Mouse (Mus musculus): Measurements from ENCODE around the gene Nup133. TPM values are rescaled to one million over a fixed set of nuclear protein-coding genes. Genes with fewer than 3 reads are reported as not detected.

Gene Nup133
- polyA plus RNA-seq, 1 experiment from 2014 or later: 42.1 TPM

- H3K4me1 ChIP-seq: peaks cover 14% of the 10 kb centered on the region
- H3K4me3 ChIP-seq: no peak overlapping the region
- H3K27ac ChIP-seq: no peak overlapping the region
- peaks cover 17% of the 10 kb centered on the region for H3K27me3 ChIP-seq
- no peaks in the 10 kb centered on the region for H3K36me3 ChIP-seq
- ATAC-seq (ENCODE audit: low FRiP score): no peak
- no peak overlapping the region for H3K9ac ChIP-seq
- H3K4me2 ChIP-seq (replicated peaks): no peak overlapping the region
- H3K9me3 ChIP-seq (replicated peaks): no peaks in the 10 kb centered on the region
- WGBS: 57% methylated on average over 4 of the region's 4 CpGs
These were observed 68.2 kb downstream of the Nup133 start for GRCm38 (mm10) chr8:123880821-123881350.

DNA sequence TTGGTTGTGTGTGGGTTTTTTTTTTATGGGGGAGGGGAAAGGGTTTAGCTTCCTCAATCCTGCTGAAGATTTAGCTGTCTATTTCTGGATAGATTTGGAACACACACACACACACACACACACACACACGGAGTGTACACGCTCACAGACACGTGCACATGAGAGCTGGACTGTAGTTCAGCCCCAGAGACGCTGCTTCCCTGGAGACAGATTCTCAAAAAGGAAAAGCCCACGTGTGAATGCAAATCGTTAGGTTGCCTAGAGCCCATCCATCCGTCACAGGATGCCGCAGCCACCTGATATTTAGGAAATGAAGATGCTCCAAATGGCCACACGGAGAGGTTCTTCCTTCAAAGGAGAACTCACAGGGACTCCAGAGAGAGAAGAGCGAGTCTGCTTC lies 68.8 kb downstream of the Nup133 start:
- Histone ChIP-seq H3K9ac (no peak overlapping the region), H3K27me3 (peaks cover 11% of the 10 kb centered on the region), H3K27ac (no peak overlapping the region), H3K9me3 (replicated peaks) (no peaks in the 10 kb centered on the region), H3K4me2 (replicated peaks) (no peak overlapping the region), H3K4me1 (peaks cover 14% of the 10 kb centered on the region), H3K36me3 (no peaks in the 10 kb centered on the region), H3K4me3 (no peak overlapping the region)
- no peak for ATAC-seq (ENCODE audit: low FRiP score)
- WGBS: 71% methylated on average over 10 of the region's 10 CpGs

- Histone ChIP-seq H3K27ac (no peak overlapping the region), H3K4me1 (peaks cover 2% of the 10 kb centered on the region; the same call in 1 of the 2 replicates)
These were observed 71.2 kb downstream of the Nup133 start for GRCm38 (mm10) chr8:123877865-123878264.

GRCm38 (mm10) chr8:123874324-123874723 lies 74.7 kb downstream of the Nup133 start:
- Histone ChIP-seq H3K9me3 (replicated peaks) (no peaks in the 10 kb centered on the region), H3K9ac (no peak overlapping the region), H3K4me1 (peaks cover 2% of the 10 kb centered on the region; the same call in 1 of the 2 replicates), H3K4me2 (replicated peaks) (no peak overlapping the region), H3K4me3 (no peak overlapping the region), H3K27ac (no peak overlapping the region), H3K27me3 (no peaks in the 10 kb centered on the region), H3K36me3 (no peaks in the 10 kb centered on the region)
- 84% methylated on average over 11 of the region's 11 CpGs for WGBS
- ATAC-seq (ENCODE audit: low FRiP score): no peak

More at GRCm38 (mm10) chr8:123877865-123878264, 71.2 kb downstream of the Nup133 start:
- WGBS: 84% methylated on average over 2 of the region's 2 CpGs
- H3K4me2 ChIP-seq (replicated peaks): no peak overlapping the region
- 0 out of 2 replicates have a peak, but pooled peaks cover 4% of the 10 kb centered on the region for H3K27me3 ChIP-seq
- no peak for ATAC-seq (ENCODE audit: low FRiP score)
- no peak overlapping the region for H3K9ac ChIP-seq
- H3K36me3 ChIP-seq: no peaks in the 10 kb centered on the region
- H3K4me3 ChIP-seq: no peak overlapping the region
- H3K9me3 ChIP-seq (replicated peaks): no peaks in the 10 kb centered on the region

GRCm38 (mm10) chr8:123873364-123873763 lies 75.7 kb downstream of the Nup133 start:
- no peaks in the 10 kb centered on the region for H3K9me3 ChIP-seq (replicated peaks)
- no peak overlapping the region for H3K4me3 ChIP-seq
- no peaks in the 10 kb centered on the region for H3K36me3 ChIP-seq
- 83% methylated on average over 6 of the region's 6 CpGs for WGBS
- H3K27ac ChIP-seq: no peak overlapping the region
- H3K4me1 ChIP-seq: peaks cover 1% of the 10 kb centered on the region; the same call in 1 of the 2 replicates
- no peak overlapping the region for H3K4me2 ChIP-seq (replicated peaks)
- no peak for ATAC-seq (ENCODE audit: low FRiP score)
- H3K27me3 ChIP-seq: no peaks in the 10 kb centered on the region
- no peak overlapping the region for H3K9ac ChIP-seq

- ATAC-seq (ENCODE audit: low FRiP score): no peak
- H3K4me1 ChIP-seq: no peaks in the 10 kb centered on the region
- H3K4me3 ChIP-seq: no peak overlapping the region
- no peak overlapping the region for H3K9ac ChIP-seq
- WGBS: 76% methylated on average over 9 of the region's 9 CpGs
- H3K9me3 ChIP-seq (replicated peaks): no peaks in the 10 kb centered on the region
- H3K4me2 ChIP-seq (replicated peaks): no peak overlapping the region
- H3K27me3 ChIP-seq: no peaks in the 10 kb centered on the region
- H3K36me3 ChIP-seq: no peaks in the 10 kb centered on the region
- H3K27ac ChIP-seq: no peak overlapping the region
These were observed 77.0 kb downstream of the Nup133 start for GRCm38 (mm10) chr8:123872048-123872447.

- no peak overlapping the region for H3K9ac ChIP-seq
- no peak overlapping the region for H3K4me3 ChIP-seq
- H3K4me1 ChIP-seq: peaks cover 6% of the 10 kb centered on the region
- peaks cover 16% of the 10 kb centered on the region for H3K27me3 ChIP-seq
- H3K9me3 ChIP-seq (replicated peaks): no peaks in the 10 kb centered on the region
- H3K4me2 ChIP-seq (replicated peaks): no peak overlapping the region
- WGBS: 31% methylated on average over 5 of the region's 5 CpGs
- no peaks in the 10 kb centered on the region for H3K36me3 ChIP-seq
- no peak for ATAC-seq (ENCODE audit: low FRiP score)
- no peak overlapping the region for H3K27ac ChIP-seq
These were observed 82.1 kb downstream of the Nup133 start for GRCm38 (mm10) chr8:123866971-123867370.

DNA sequence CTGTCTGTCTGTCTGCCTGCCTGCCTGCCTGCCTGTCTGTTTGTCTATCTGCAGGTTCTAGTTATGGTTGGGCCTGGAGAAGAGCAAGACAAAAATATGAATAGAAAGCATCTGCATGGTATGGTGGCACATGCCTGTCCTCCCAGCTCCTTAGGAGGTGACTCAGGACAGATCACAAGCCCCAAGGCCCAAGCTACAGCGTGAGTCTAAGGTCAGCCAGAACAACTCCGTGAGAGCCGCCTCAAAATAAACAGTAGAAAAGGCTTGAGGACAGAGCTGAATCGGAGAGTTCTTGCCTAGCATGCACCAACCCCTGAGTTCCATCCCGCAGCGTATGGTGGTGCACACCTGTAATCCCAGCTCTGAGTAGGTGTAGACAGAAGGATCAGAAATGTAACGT lies 83.3 kb downstream of the Nup133 start:
- H3K4me1 ChIP-seq: peaks cover 6% of the 10 kb centered on the region
- H3K4me3 ChIP-seq: no peak overlapping the region
- ATAC-seq (ENCODE audit: low FRiP score): no peak
- no peaks in the 10 kb centered on the region for H3K36me3 ChIP-seq
- H3K9ac ChIP-seq: no peak overlapping the region
- H3K4me2 ChIP-seq (replicated peaks): no peak overlapping the region
- no peaks in the 10 kb centered on the region for H3K9me3 ChIP-seq (replicated peaks)
- H3K27ac ChIP-seq: no peak overlapping the region
- H3K27me3 ChIP-seq: peaks cover 26% of the 10 kb centered on the region
- 80% methylated on average over 7 of the region's 7 CpGs for WGBS

DNA sequence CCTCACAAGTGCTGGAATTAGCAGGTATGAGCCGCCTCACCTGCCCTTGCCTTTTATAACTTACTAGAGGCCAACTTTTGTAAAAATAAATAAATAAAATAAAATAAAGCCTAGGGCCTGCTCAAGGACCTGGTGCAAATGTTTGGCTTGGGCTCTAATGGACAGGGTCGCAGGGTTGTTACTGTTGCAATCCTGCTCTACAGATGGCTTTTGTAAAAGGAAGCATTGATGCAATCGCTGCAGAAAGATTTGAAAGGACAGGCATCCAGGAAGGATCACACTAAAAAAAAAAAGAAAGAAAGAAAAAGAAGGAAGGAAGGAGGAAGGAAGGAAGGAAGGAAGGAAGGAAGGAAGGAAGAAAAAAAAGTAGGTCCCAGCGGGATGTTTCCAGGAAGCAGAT lies 88.7 kb downstream of the Nup133 start:
- WGBS: 69% methylated on average over 4 of the region's 4 CpGs
- H3K27ac ChIP-seq: no peak overlapping the region
- peak overlapping the region; percentile 88 for H3K4me3 ChIP-seq
- no peak for ATAC-seq (ENCODE audit: low FRiP score)
- no peak overlapping the region for H3K9ac ChIP-seq
- peaks cover 32% of the 10 kb centered on the region for H3K27me3 ChIP-seq
- peaks cover 15% of the 10 kb centered on the region for H3K4me1 ChIP-seq
- H3K4me2 ChIP-seq (replicated peaks): peak overlapping the region; percentile 93
- no peaks in the 10 kb centered on the region for H3K36me3 ChIP-seq
- no peaks in the 10 kb centered on the region for H3K9me3 ChIP-seq (replicated peaks)

GRCm38 (mm10) chr8:123859648-123860259 lies 89.3 kb downstream of the Nup133 start, which contains the start of gene Ccsap:
TSS of gene Ccsap (minus strand) at chr8:123860209.
- no peak; the same call in 1 of the 2 replicates for ATAC-seq (ENCODE audit: low FRiP score)
- no peaks in the 10 kb centered on the region for H3K9me3 ChIP-seq (replicated peaks)
- H3K27ac ChIP-seq: peak within 1 kb of the TSS; percentile 83
- peak within 1 kb of the TSS; percentile 88 for H3K4me3 ChIP-seq
- H3K9ac ChIP-seq: peak within 1 kb of the TSS; percentile 87
- peaks cover 32% of the 10 kb centered on the region for H3K27me3 ChIP-seq
- H3K4me1 ChIP-seq: peaks cover 15% of the 10 kb centered on the region
- no peaks in the 10 kb centered on the region for H3K36me3 ChIP-seq
- WGBS: 2% methylated on average over 46 of the region's 48 CpGs
- peak within 1 kb of the TSS; percentile 93 for H3K4me2 ChIP-seq (replicated peaks)

GRCm38 (mm10) chr8:123858941-123859647 lies 90.0 kb downstream of the Nup133 start:
- H3K27ac ChIP-seq: peak overlapping the region; percentile 83
- H3K4me1 ChIP-seq: peaks cover 14% of the 10 kb centered on the region
- H3K9me3 ChIP-seq (replicated peaks): no peaks in the 10 kb centered on the region
- ATAC-seq (ENCODE audit: low FRiP score): peak; percentile 94
- peak overlapping the region; percentile 93 for H3K4me2 ChIP-seq (replicated peaks)
- under 1% methylated on average over 76 of the region's 79 CpGs for WGBS
- peaks cover 28% of the 10 kb centered on the region for H3K27me3 ChIP-seq
- H3K36me3 ChIP-seq: no peaks in the 10 kb centered on the region
- H3K4me3 ChIP-seq: peak overlapping the region; percentile 88
- H3K9ac ChIP-seq: peak overlapping the region; percentile 87

- H3K4me1 ChIP-seq: peaks cover 10% of the 10 kb centered on the region; the same call in 1 of the 2 replicates
- under 1% methylated on average over 17 of the region's 17 CpGs for WGBS
- H3K4me3 ChIP-seq: peak overlapping the region; percentile 88
- H3K9me3 ChIP-seq (replicated peaks): no peaks in the 10 kb centered on the region
- H3K9ac ChIP-seq: peak overlapping the region; percentile 87
- no peak overlapping the region for H3K27ac ChIP-seq
- H3K27me3 ChIP-seq: peaks cover 26% of the 10 kb centered on the region
- H3K4me2 ChIP-seq (replicated peaks): peak overlapping the region; percentile 93
- ATAC-seq (ENCODE audit: low FRiP score): peak; percentile 39
- no peaks in the 10 kb centered on the region for H3K36me3 ChIP-seq
These were observed 90.5 kb downstream of the Nup133 start for GRCm38 (mm10) chr8:123858574-123858940.

Measured in hindbrain, embryonic 12.5 days (tissue).